Mouse (Mus musculus): ENCODE measurements at regions not wholly inside any gene's neighbourhood (a gene's known extent, or its start where the extent isn't known, plus 50 kb on each side); places are given as distances from the start of the nearest gene placed in this dataset.

GRCm38 (mm10) chr13:44502612-44503256 is 226.5 kb upstream of the Jarid2 start:
- DNase-seq (ENCODE audit: low read depth, low spot score) = no peak

GRCm38 (mm10) chr13:44503257-44503950 is 225.9 kb upstream of the Jarid2 start:
- no peak for DNase-seq (ENCODE audit: low read depth, low spot score)

- DNase-seq (ENCODE audit: low read depth, low spot score) = peak; percentile 15
Measured at GRCm38 (mm10) chr13:44504455-44504854, 224.8 kb upstream of the Jarid2 start.

- DNase-seq (ENCODE audit: low read depth, low spot score) = peak; percentile 89
Measured at GRCm38 (mm10) chr13:44506975-44507374, 222.3 kb upstream of the Jarid2 start.

GRCm38 (mm10) chr13:44509526-44510159 is 219.6 kb upstream of the Jarid2 start:
- DNase-seq (ENCODE audit: low read depth, low spot score) = no peak

- no peak for DNase-seq (ENCODE audit: low read depth, low spot score)
Measured at GRCm38 (mm10) chr13:44513378-44514285, 215.6 kb upstream of the Jarid2 start.

GRCm38 (mm10) chr13:44514636-44515158 is 214.6 kb upstream of the Jarid2 start:
- DNase-seq (ENCODE audit: low read depth, low spot score) = no peak

GRCm38 (mm10) chr13:44516863-44517262 is 212.4 kb upstream of the Jarid2 start:
- no peak for DNase-seq (ENCODE audit: low read depth, low spot score)

GRCm38 (mm10) chr13:44517312-44517711 is 212.0 kb upstream of the Jarid2 start:
- no peak for DNase-seq (ENCODE audit: low read depth, low spot score)

- DNase-seq (ENCODE audit: low read depth, low spot score) = no peak
Measured at GRCm38 (mm10) chr13:44518215-44518614, 211.1 kb upstream of the Jarid2 start.

GRCm38 (mm10) chr13:44523516-44523915 is 205.8 kb upstream of the Jarid2 start:
- no peak for DNase-seq (ENCODE audit: low read depth, low spot score)

GRCm38 (mm10) chr13:44530867-44531564 is 198.3 kb upstream of the Jarid2 start:
- peak; percentile 62 for DNase-seq (ENCODE audit: low read depth, low spot score)

- DNase-seq (ENCODE audit: low read depth, low spot score) = no peak
Measured at GRCm38 (mm10) chr13:44532631-44533180, 196.6 kb upstream of the Jarid2 start.

GRCm38 (mm10) chr13:44534575-44535080 is 194.6 kb upstream of the Jarid2 start:
- DNase-seq (ENCODE audit: low read depth, low spot score) = no peak

GRCm38 (mm10) chr13:44535441-44535840 is 193.8 kb upstream of the Jarid2 start:
- peak; percentile 90 for DNase-seq (ENCODE audit: low read depth, low spot score)

- no peak for DNase-seq (ENCODE audit: low read depth, low spot score)
Measured at GRCm38 (mm10) chr13:44538238-44538637, 191.0 kb upstream of the Jarid2 start.

GRCm38 (mm10) chr13:44540401-44540800 is 188.9 kb upstream of the Jarid2 start:
- DNase-seq (ENCODE audit: low read depth, low spot score) = no peak

GRCm38 (mm10) chr13:44541243-44541653 is 188.0 kb upstream of the Jarid2 start:
- no peak for DNase-seq (ENCODE audit: low read depth, low spot score)

- DNase-seq (ENCODE audit: low read depth, low spot score) = no peak
Measured at GRCm38 (mm10) chr13:44544786-44545185, 184.5 kb upstream of the Jarid2 start.

- DNase-seq (ENCODE audit: low read depth, low spot score) = no peak
Measured at GRCm38 (mm10) chr13:44546289-44546688, 183.0 kb upstream of the Jarid2 start.

Data from CD4-positive, CD25-positive, alpha-beta regulatory T cell, adult 2 months (primary cell).